Mouse (Mus musculus): Measurements from ENCODE around the gene Itga10. TPM values are rescaled to one million over a fixed set of nuclear protein-coding genes. Genes with fewer than 3 reads are reported as not detected.

The Itga10 gene
- polyA plus RNA-seq, 1 experiment = 0.49 TPM

GRCm38 (mm10) chr3:96671519-96671918, 26.1 kb downstream of the Itga10 start:
- H3K27me3 ChIP-seq (ENCODE audit: control insufficient read depth, insufficient read depth, low read length) = no peaks in the 10 kb centered on the region
- H3K4me3 ChIP-seq (ENCODE audit: low read depth, low read length) = no peak overlapping the region
- no peaks in the 10 kb centered on the region for H3K36me3 ChIP-seq (ENCODE audit: control insufficient read depth, insufficient read depth, low read length)
- H3K4me1 ChIP-seq (ENCODE audit: control insufficient read depth, insufficient read depth, insufficient read length, low read length) = peaks cover 8% of the 10 kb centered on the region
- no peak for TF ChIP-seq POLR2A (IDR thresholded peaks at IDR 0.05; ENCODE audit: low read depth, low read length)
- TF ChIP-seq CTCF (IDR thresholded peaks at IDR 0.05; ENCODE audit: extremely low read depth, insufficient read length, insufficient replicate concordance, low read depth, low read length) = no peak
- 97% methylated on average over 5 of the region's 5 CpGs for WGBS
- no peak overlapping the region for H3K27ac ChIP-seq (ENCODE audit: insufficient read depth, low read depth, low read length)

GRCm38 (mm10) chr3:96673514-96673913, 28.1 kb downstream of the Itga10 start:
- Histone ChIP-seq H3K36me3 (ENCODE audit: control insufficient read depth, insufficient read depth, low read length) (no peaks in the 10 kb centered on the region), H3K27ac (ENCODE audit: insufficient read depth, low read depth, low read length) (no peak overlapping the region), H3K4me3 (ENCODE audit: low read depth, low read length) (no peak overlapping the region), H3K4me1 (ENCODE audit: control insufficient read depth, insufficient read depth, insufficient read length, low read length) (peaks cover 8% of the 10 kb centered on the region), H3K27me3 (ENCODE audit: control insufficient read depth, insufficient read depth, low read length) (no peaks in the 10 kb centered on the region)
- no peak for TF ChIP-seq CTCF (IDR thresholded peaks at IDR 0.05; ENCODE audit: extremely low read depth, insufficient read length, insufficient replicate concordance, low read depth, low read length)
- no peak for TF ChIP-seq POLR2A (IDR thresholded peaks at IDR 0.05; ENCODE audit: low read depth, low read length)
- 84% methylated on average over 4 of the region's 4 CpGs for WGBS

GRCm38 (mm10) chr3:96674442-96674841, 29.1 kb downstream of the Itga10 start:
- H3K27me3 ChIP-seq (ENCODE audit: control insufficient read depth, insufficient read depth, low read length) = no peaks in the 10 kb centered on the region
- 78% methylated on average over 8 of the region's 8 CpGs for WGBS
- no peak for TF ChIP-seq CTCF (IDR thresholded peaks at IDR 0.05; ENCODE audit: extremely low read depth, insufficient read length, insufficient replicate concordance, low read depth, low read length)
- no peak for TF ChIP-seq POLR2A (IDR thresholded peaks at IDR 0.05; ENCODE audit: low read depth, low read length)

GRCm38 (mm10) chr3:96675171-96675570, 29.8 kb downstream of the Itga10 start:
- TF ChIP-seq POLR2A (IDR thresholded peaks at IDR 0.05; ENCODE audit: low read depth, low read length) (no peak), CTCF (IDR thresholded peaks at IDR 0.05; ENCODE audit: extremely low read depth, insufficient read length, insufficient replicate concordance, low read depth, low read length) (no peak)
- Histone ChIP-seq H3K36me3 (ENCODE audit: control insufficient read depth, insufficient read depth, low read length) (no peaks in the 10 kb centered on the region), H3K27me3 (ENCODE audit: control insufficient read depth, insufficient read depth, low read length) (no peaks in the 10 kb centered on the region), H3K27ac (ENCODE audit: insufficient read depth, low read depth, low read length) (no peak overlapping the region), H3K4me3 (ENCODE audit: low read depth, low read length) (no peak overlapping the region), H3K4me1 (ENCODE audit: control insufficient read depth, insufficient read depth, insufficient read length, low read length) (peaks cover 10% of the 10 kb centered on the region)
- 24% methylated on average over 3 of the region's 3 CpGs for WGBS

More at GRCm38 (mm10) chr3:96674442-96674841, 29.1 kb downstream of the Itga10 start:
- Histone ChIP-seq H3K4me3 (ENCODE audit: low read depth, low read length) (no peak overlapping the region), H3K4me1 (ENCODE audit: control insufficient read depth, insufficient read depth, insufficient read length, low read length) (peaks cover 10% of the 10 kb centered on the region), H3K27ac (ENCODE audit: insufficient read depth, low read depth, low read length) (no peak overlapping the region), H3K36me3 (ENCODE audit: control insufficient read depth, insufficient read depth, low read length) (no peaks in the 10 kb centered on the region)

- H3K4me1 ChIP-seq (ENCODE audit: control insufficient read depth, insufficient read depth, insufficient read length, low read length) = peaks cover 7% of the 10 kb centered on the region
- H3K4me3 ChIP-seq (ENCODE audit: low read depth, low read length) = no peak overlapping the region
- H3K36me3 ChIP-seq (ENCODE audit: control insufficient read depth, insufficient read depth, low read length) = no peaks in the 10 kb centered on the region
- H3K27me3 ChIP-seq (ENCODE audit: control insufficient read depth, insufficient read depth, low read length) = no peaks in the 10 kb centered on the region
- no peak for TF ChIP-seq POLR2A (IDR thresholded peaks at IDR 0.05; ENCODE audit: low read depth, low read length)
- TF ChIP-seq CTCF (IDR thresholded peaks at IDR 0.05; ENCODE audit: extremely low read depth, insufficient read length, insufficient replicate concordance, low read depth, low read length) = no peak
- 40% methylated on average over 3 of the region's 3 CpGs for WGBS
- H3K27ac ChIP-seq (ENCODE audit: insufficient read depth, low read depth, low read length) = no peak overlapping the region
Observed at GRCm38 (mm10) chr3:96675690-96676089, 30.3 kb downstream of the Itga10 start.

- H3K4me1 ChIP-seq (ENCODE audit: control insufficient read depth, insufficient read depth, insufficient read length, low read length) = peaks cover 7% of the 10 kb centered on the region
- WGBS = 78% methylated on average over 7 of the region's 7 CpGs
- no peaks in the 10 kb centered on the region for H3K36me3 ChIP-seq (ENCODE audit: control insufficient read depth, insufficient read depth, low read length)
- no peak overlapping the region for H3K4me3 ChIP-seq (ENCODE audit: low read depth, low read length)
- TF ChIP-seq POLR2A (IDR thresholded peaks at IDR 0.05; ENCODE audit: low read depth, low read length) (no peak), CTCF (IDR thresholded peaks at IDR 0.05; ENCODE audit: extremely low read depth, insufficient read length, insufficient replicate concordance, low read depth, low read length) (no peak)
- H3K27me3 ChIP-seq (ENCODE audit: control insufficient read depth, insufficient read depth, low read length) = no peaks in the 10 kb centered on the region
- no peak overlapping the region for H3K27ac ChIP-seq (ENCODE audit: insufficient read depth, low read depth, low read length)
Observed at GRCm38 (mm10) chr3:96678456-96678855, 33.1 kb downstream of the Itga10 start.

GRCm38 (mm10) chr3:96679159-96679674, 33.8 kb downstream of the Itga10 start:
- Histone ChIP-seq H3K27me3 (ENCODE audit: control insufficient read depth, insufficient read depth, low read length) (0 out of 2 replicates have a peak, but pooled peaks cover 1% of the 10 kb centered on the region), H3K4me3 (ENCODE audit: low read depth, low read length) (no peak overlapping the region), H3K27ac (ENCODE audit: insufficient read depth, low read depth, low read length) (no peak overlapping the region), H3K36me3 (ENCODE audit: control insufficient read depth, insufficient read depth, low read length) (no peaks in the 10 kb centered on the region), H3K4me1 (ENCODE audit: control insufficient read depth, insufficient read depth, insufficient read length, low read length) (peaks cover 7% of the 10 kb centered on the region)
- 12% methylated on average over 5 of the region's 5 CpGs for WGBS
- TF ChIP-seq CTCF (IDR thresholded peaks at IDR 0.05; ENCODE audit: extremely low read depth, insufficient read length, insufficient replicate concordance, low read depth, low read length) (no peak), POLR2A (IDR thresholded peaks at IDR 0.05; ENCODE audit: low read depth, low read length) (no peak)
